Mouse (Mus musculus) embryo, embryonic 10.5 days (tissue): ENCODE measurements around the gene Timm10b.

Source experiments
- DNase-seq: peaks from one replicate; pipeline ENCODE4 v3.0.0-alpha.2; 2015; ENCODE audit warnings: low spot score

Timm10b gene

GRCm38 (mm10) chr7:105639756-105640155 lies at the start of gene Timm10b:
Timm10b (plus strand) TSS chr7:105640056.
- DNase-seq: no peak

- DNase-seq: no peak
Observed at GRCm38 (mm10) chr7:105590097-105590496, 49.8 kb upstream of the Timm10b start.

- peak; percentile 80 for DNase-seq
Observed at GRCm38 (mm10) chr7:105602860-105603623, 36.8 kb upstream of the Timm10b start.

- no peak for DNase-seq
Observed at GRCm38 (mm10) chr7:105608467-105608866, 31.4 kb upstream of the Timm10b start.

- DNase-seq: no peak
Observed at GRCm38 (mm10) chr7:105611767-105612166, 28.1 kb upstream of the Timm10b start.

GRCm38 (mm10) chr7:105614400-105614799 lies 25.5 kb upstream of the Timm10b start:
- no peak for DNase-seq

GRCm38 (mm10) chr7:105615720-105616119 lies 24.1 kb upstream of the Timm10b start:
- no peak for DNase-seq

- DNase-seq: no peak
Observed at GRCm38 (mm10) chr7:105616561-105616960, 23.3 kb upstream of the Timm10b start.

- no peak for DNase-seq
Observed at GRCm38 (mm10) chr7:105617810-105618209, 22.0 kb upstream of the Timm10b start.

- no peak for DNase-seq
Observed at GRCm38 (mm10) chr7:105619701-105620100, 20.2 kb upstream of the Timm10b start.

GRCm38 (mm10) chr7:105621053-105621452 lies 18.8 kb upstream of the Timm10b start:
- no peak for DNase-seq

- no peak for DNase-seq
Observed at GRCm38 (mm10) chr7:105621646-105622292, 18.1 kb upstream of the Timm10b start.

- no peak for DNase-seq
Observed at GRCm38 (mm10) chr7:105625397-105625796, 14.5 kb upstream of the Timm10b start.

GRCm38 (mm10) chr7:105628633-105629032 lies 11.2 kb upstream of the Timm10b start:
- no peak for DNase-seq

GRCm38 (mm10) chr7:105632551-105632972 lies 7.3 kb upstream of the Timm10b start:
- DNase-seq: peak; percentile 41

GRCm38 (mm10) chr7:105633127-105633800 lies 6.6 kb upstream of the Timm10b start, which contains the start of gene Trim3:
Trim3 (minus strand) TSS chr7:105633571.
- DNase-seq: peak; percentile 93

- DNase-seq: no peak
Observed at GRCm38 (mm10) chr7:105633801-105634135, 6.1 kb upstream of the Timm10b start.

GRCm38 (mm10) chr7:105634272-105634920 lies 5.5 kb upstream of the Timm10b start:
- no peak for DNase-seq

- no peak for DNase-seq
Observed at GRCm38 (mm10) chr7:105635726-105636125, 4.1 kb upstream of the Timm10b start.

- no peak for DNase-seq
Observed at GRCm38 (mm10) chr7:105638776-105639175, 1.1 kb upstream of the Timm10b start.

- no peak for DNase-seq
Observed at GRCm38 (mm10) chr7:105639304-105639703, 552 bp upstream of the Timm10b start.

- DNase-seq: peak; percentile 99
Observed at GRCm38 (mm10) chr7:105640233-105640893, 507 bp downstream of the Timm10b start, which contains the start of the genes Arfip2 and Gm45799. Arfip2 (minus strand) TSS chr7:105640416. Gm45799 (plus strand) TSS chr7:105640552.
